Mouse (Mus musculus) midbrain, embryonic 13.5 days (tissue): Measurements from ENCODE around the gene Cd44. TPM values are rescaled to one million over a fixed set of nuclear protein-coding genes. Genes with fewer than 3 reads are reported as not detected.

Experiments
- ATAC-seq: fragments of 200-750 bp; cut with Nextera tagmentation; 2 replicates; pipeline ENCODE4 v1.8.0; 2017; ENCODE audit warnings: mild to moderate bottlenecking, moderate TSS enrichment, moderate library complexity
- H3K27ac ChIP-seq: fragments of 300-500 bp; sonication (generic); 2 replicates; pipeline ENCODE4 v1.5.1; 2015; ENCODE audit warnings: inconsistent platforms, mild to moderate bottlenecking, moderate library complexity
- H3K27me3 ChIP-seq: fragments of 300-500 bp; sonication (generic); 2 replicates; pipeline ENCODE4 v1.6.1; 2015; ENCODE audit warnings: mild to moderate bottlenecking, inconsistent platforms
- H3K36me3 ChIP-seq: fragments of 300-500 bp; sonication (generic); 2 replicates; pipeline ENCODE4 v1.6.1; 2015; ENCODE audit warnings: mild to moderate bottlenecking, inconsistent platforms
- H3K4me1 ChIP-seq: fragments of 300-500 bp; sonication (generic); replicated peaks from 2 replicates; pipeline ENCODE4 v1.6.1; 2015; ENCODE audit warnings: inconsistent platforms
- H3K4me2 ChIP-seq: fragments of 300-500 bp; sonication (generic); replicated peaks from 2 replicates; pipeline ENCODE4 v1.6.1; 2015; ENCODE audit warnings: moderate library complexity, mild to moderate bottlenecking, inconsistent platforms
- H3K4me3 ChIP-seq: fragments of 300-500 bp; sonication (generic); replicated peaks from 2 replicates; pipeline ENCODE4 v1.5.1; 2015; ENCODE audit warnings: mild to moderate bottlenecking, inconsistent platforms
- H3K9ac ChIP-seq: fragments of 300-500 bp; sonication (generic); replicated peaks from 2 replicates; pipeline ENCODE4 v1.6.1; 2015; ENCODE audit warnings: mild to moderate bottlenecking, inconsistent platforms
- H3K9me3 ChIP-seq: fragments of 300-500 bp; sonication (generic); 2 replicates; pipeline ENCODE4 v1.6.1; 2016; ENCODE audit warnings: mild to moderate bottlenecking, inconsistent platforms
- WGBS: fragments of 180-500 bp; shearing (Covaris S2); methylation state at CpG from one replicate; pipeline ENCODE4 v1.1.7; 2015; 5-methylcytosine and 5-hydroxymethylcytosine counted together
- polyA plus RNA-seq: library from polyadenylated mRNA; unstranded; fragments of >200 nt; fragmentation: Nextera tagmentation; extraction: Ambion mirVana; gene quantifications from 2 replicates; pipeline ENCODE4 v1.2.1, GENCODE M21; 2015

The Cd44 gene
- polyA plus RNA-seq, 1 experiment from 2014 or later, result 1.5 TPM

- Histone ChIP-seq H3K27ac (no peak overlapping the region), H3K9me3 (no peaks in the 10 kb centered on the region), H3K9ac (no peak overlapping the region), H3K4me3 (no peak overlapping the region), H3K4me2 (no peak overlapping the region), H3K4me1 (peaks cover 12% of the 10 kb centered on the region; the same call in 1 of the 2 replicates), H3K27me3 (no peaks in the 10 kb centered on the region), H3K36me3 (no peaks in the 10 kb centered on the region)
- no peak for ATAC-seq
- 86% methylated on average over 6 of the region's 6 CpGs for WGBS
These were observed 36.6 kb downstream of the Cd44 start for GRCm38 (mm10) chr2:102864695-102865353.

- H3K9me3 ChIP-seq, result no peaks in the 10 kb centered on the region
- H3K27me3 ChIP-seq, result no peaks in the 10 kb centered on the region
- no peak overlapping the region for H3K27ac ChIP-seq
- WGBS, result 75% methylated on average over 4 of the region's 4 CpGs
- H3K4me1 ChIP-seq, result peaks cover 12% of the 10 kb centered on the region; the same call in 1 of the 2 replicates
- no peak overlapping the region for H3K4me3 ChIP-seq
- no peak overlapping the region for H3K4me2 ChIP-seq
- H3K9ac ChIP-seq, result no peak overlapping the region
- H3K36me3 ChIP-seq, result no peaks in the 10 kb centered on the region
- ATAC-seq, result no peak
These were observed 37.4 kb downstream of the Cd44 start for GRCm38 (mm10) chr2:102864036-102864435.

GRCm38 (mm10) chr2:102863583-102863982 lies 37.9 kb downstream of the Cd44 start:
- H3K4me3 ChIP-seq, result no peak overlapping the region
- no peak overlapping the region for H3K9ac ChIP-seq
- WGBS, result 80% methylated on average over 2 of the region's 2 CpGs
- H3K27ac ChIP-seq, result no peak overlapping the region
- no peak overlapping the region for H3K4me2 ChIP-seq
- no peaks in the 10 kb centered on the region for H3K27me3 ChIP-seq
- no peaks in the 10 kb centered on the region for H3K36me3 ChIP-seq
- ATAC-seq, result no peak
- peaks cover 11% of the 10 kb centered on the region; the same call in 1 of the 2 replicates for H3K4me1 ChIP-seq
- no peaks in the 10 kb centered on the region for H3K9me3 ChIP-seq

- no peaks in the 10 kb centered on the region for H3K27me3 ChIP-seq
- no peaks in the 10 kb centered on the region for H3K36me3 ChIP-seq
- WGBS, result 79% methylated on average over 7 of the region's 7 CpGs
- no peak overlapping the region for H3K4me2 ChIP-seq
- H3K9ac ChIP-seq, result no peak overlapping the region
- no peak overlapping the region for H3K27ac ChIP-seq
- H3K9me3 ChIP-seq, result no peaks in the 10 kb centered on the region
- ATAC-seq, result no peak
- H3K4me3 ChIP-seq, result no peak overlapping the region
- peaks cover 6% of the 10 kb centered on the region; the same call in 1 of the 2 replicates for H3K4me1 ChIP-seq
These were observed 38.8 kb downstream of the Cd44 start for GRCm38 (mm10) chr2:102862706-102863105.

GRCm38 (mm10) chr2:102858271-102858670 lies 43.2 kb downstream of the Cd44 start:
- H3K4me1 ChIP-seq, result no peaks in the 10 kb centered on the region
- no peak overlapping the region for H3K9ac ChIP-seq
- no peak overlapping the region for H3K4me2 ChIP-seq
- no peaks in the 10 kb centered on the region for H3K9me3 ChIP-seq
- no peaks in the 10 kb centered on the region for H3K27me3 ChIP-seq
- no peak overlapping the region for H3K27ac ChIP-seq
- ATAC-seq, result no peak
- no peaks in the 10 kb centered on the region for H3K36me3 ChIP-seq
- 91% methylated on average over 6 of the region's 6 CpGs for WGBS
- H3K4me3 ChIP-seq, result no peak overlapping the region

GRCm38 (mm10) chr2:102853297-102853696 lies 48.2 kb downstream of the Cd44 start:
- 92% methylated on average over 3 of the region's 3 CpGs for WGBS
- no peaks in the 10 kb centered on the region for H3K9me3 ChIP-seq
- H3K4me1 ChIP-seq, result no peaks in the 10 kb centered on the region
- H3K27me3 ChIP-seq, result no peaks in the 10 kb centered on the region
- no peak for ATAC-seq
- no peak overlapping the region for H3K4me3 ChIP-seq
- H3K4me2 ChIP-seq, result no peak overlapping the region
- H3K27ac ChIP-seq, result no peak overlapping the region
- no peaks in the 10 kb centered on the region for H3K36me3 ChIP-seq
- H3K9ac ChIP-seq, result no peak overlapping the region

GRCm38 (mm10) chr2:102851936-102852477 lies 49.5 kb downstream of the Cd44 start:
- WGBS, result 84% methylated on average over 4 of the region's 4 CpGs
- H3K36me3 ChIP-seq, result no peaks in the 10 kb centered on the region
- H3K4me3 ChIP-seq, result no peak overlapping the region
- no peak overlapping the region for H3K9ac ChIP-seq
- ATAC-seq, result no peak
- H3K4me1 ChIP-seq, result no peaks in the 10 kb centered on the region
- no peak overlapping the region for H3K27ac ChIP-seq
- no peaks in the 10 kb centered on the region for H3K9me3 ChIP-seq
- H3K4me2 ChIP-seq, result no peak overlapping the region
- no peaks in the 10 kb centered on the region for H3K27me3 ChIP-seq

- Histone ChIP-seq H3K27ac (no peak overlapping the region), H3K36me3 (no peaks in the 10 kb centered on the region), H3K9ac (no peak overlapping the region), H3K4me1 (no peaks in the 10 kb centered on the region), H3K4me3 (no peak overlapping the region), H3K27me3 (no peaks in the 10 kb centered on the region), H3K4me2 (no peak overlapping the region), H3K9me3 (no peaks in the 10 kb centered on the region)
- no peak for ATAC-seq
These were observed 51.4 kb downstream of the Cd44 start for GRCm38 (mm10) chr2:102850026-102850425.

GRCm38 (mm10) chr2:102848811-102849433 lies 52.5 kb downstream of the Cd44 start:
- Histone ChIP-seq H3K9ac (no peak overlapping the region), H3K27ac (no peak overlapping the region), H3K4me3 (no peak overlapping the region), H3K9me3 (no peaks in the 10 kb centered on the region), H3K4me2 (no peak overlapping the region), H3K36me3 (no peaks in the 10 kb centered on the region), H3K4me1 (no peaks in the 10 kb centered on the region), H3K27me3 (no peaks in the 10 kb centered on the region)
- 95% methylated on average over 5 of the region's 5 CpGs for WGBS
- no peak for ATAC-seq

GRCm38 (mm10) chr2:102841231-102841630 lies 60.2 kb downstream of the Cd44 start:
- Histone ChIP-seq H3K27ac (no peak overlapping the region), H3K36me3 (no peaks in the 10 kb centered on the region), H3K27me3 (no peaks in the 10 kb centered on the region), H3K4me2 (no peak overlapping the region), H3K4me3 (no peak overlapping the region), H3K4me1 (no peaks in the 10 kb centered on the region), H3K9me3 (no peaks in the 10 kb centered on the region), H3K9ac (no peak overlapping the region)
- no peak for ATAC-seq

GRCm38 (mm10) chr2:102838179-102838578 lies 63.3 kb downstream of the Cd44 start:
- Histone ChIP-seq H3K4me1 (no peaks in the 10 kb centered on the region), H3K4me3 (no peak overlapping the region), H3K9me3 (no peaks in the 10 kb centered on the region), H3K4me2 (no peak overlapping the region), H3K36me3 (no peaks in the 10 kb centered on the region), H3K27me3 (no peaks in the 10 kb centered on the region), H3K9ac (no peak overlapping the region), H3K27ac (no peak overlapping the region)
- whole genome bisulfite sequencing, result 66% methylated on average over 7 of the region's 7 CpGs
- ATAC-seq, result no peak

- ATAC-seq, result no peak
- H3K36me3 ChIP-seq, result no peaks in the 10 kb centered on the region
- H3K9ac ChIP-seq, result no peak overlapping the region
- H3K4me2 ChIP-seq, result no peak overlapping the region
- no peaks in the 10 kb centered on the region for H3K9me3 ChIP-seq
- no peaks in the 10 kb centered on the region for H3K27me3 ChIP-seq
- no peak overlapping the region for H3K27ac ChIP-seq
- H3K4me1 ChIP-seq, result no peaks in the 10 kb centered on the region
- H3K4me3 ChIP-seq, result no peak overlapping the region
These were observed 69.9 kb downstream of the Cd44 start for GRCm38 (mm10) chr2:102831547-102831946.
